Mouse (Mus musculus): ENCODE measurements around the gene Zfp111. TPM values are rescaled to one million over a fixed set of nuclear protein-coding genes. Genes with fewer than 3 reads are reported as not detected.

Gene Zfp111
- polyA plus RNA-seq, 1 experiment from 2014 or later = 12.8 TPM

DNA sequence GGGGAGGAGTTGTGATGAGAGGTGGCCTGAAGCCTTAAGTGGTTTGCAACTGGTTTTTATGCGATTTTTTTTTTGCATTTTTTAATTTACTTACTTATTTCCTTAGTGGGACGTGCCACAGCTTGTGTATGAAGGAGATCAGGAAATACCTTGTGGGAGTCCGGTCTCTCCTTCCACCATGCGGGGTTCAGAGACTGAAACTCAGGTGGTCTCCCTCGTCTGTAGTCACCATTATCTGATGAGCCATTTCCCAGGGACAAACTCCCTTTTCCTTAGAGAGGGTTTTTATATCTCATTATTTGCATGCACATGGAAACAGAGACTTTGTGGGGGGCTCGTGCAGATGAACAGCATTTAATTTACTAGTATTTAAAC, 35.9 kb downstream of the Zfp111 start:
- Histone ChIP-seq H3K27me3 (ENCODE audit: control insufficient read depth, insufficient read depth, low read length) (no peaks in the 10 kb centered on the region), H3K4me3 (ENCODE audit: low read depth, low read length) (peak overlapping the region; percentile 48), H3K27ac (replicated peaks; ENCODE audit: low read depth, low read length) (no peak overlapping the region), H3K4me1 (ENCODE audit: control insufficient read depth, insufficient read depth, low read length) (no peaks in the 10 kb centered on the region), H3K9me3 (ENCODE audit: control insufficient read depth, low read length) (no peaks in the 10 kb centered on the region; the same call in 1 of the 2 replicates), H3K4me2 (ENCODE audit: low read depth, severe bottlenecking) (peak overlapping the region; percentile 46), H3K9ac (ENCODE audit: low read length) (peak overlapping the region; percentile 79), H3K36me3 (ENCODE audit: control insufficient read depth, insufficient read depth, low read length) (no peaks in the 10 kb centered on the region)
- ATAC-seq (ENCODE audit: insufficient number of reproducible peaks, low FRiP score, low TSS enrichment, low read depth) (no peak), DNase-seq (ENCODE audit: low spot score) (no peak)
- WGBS = 61% methylated on average over 6 of the region's 6 CpGs

- no peaks in the 10 kb centered on the region for H3K36me3 ChIP-seq (ENCODE audit: control insufficient read depth, insufficient read depth, low read length)
- H3K9ac ChIP-seq (ENCODE audit: low read length) = peak within 1 kb of the TSS; percentile 79
- no peaks in the 10 kb centered on the region; the same call in 1 of the 2 replicates for H3K9me3 ChIP-seq (ENCODE audit: control insufficient read depth, low read length)
- peak within 1 kb of the TSS; percentile 46 for H3K4me2 ChIP-seq (ENCODE audit: low read depth, severe bottlenecking)
- H3K27me3 ChIP-seq (ENCODE audit: control insufficient read depth, insufficient read depth, low read length) = no peaks in the 10 kb centered on the region
- 14% methylated on average over 23 of the region's 23 CpGs for WGBS
- H3K4me1 ChIP-seq (ENCODE audit: control insufficient read depth, insufficient read depth, low read length) = no peaks in the 10 kb centered on the region
- H3K4me3 ChIP-seq (ENCODE audit: low read depth, low read length) = peak within 1 kb of the TSS; percentile 48
- H3K27ac ChIP-seq (replicated peaks; ENCODE audit: low read depth, low read length) = no peak within 1 kb of the TSS
- DNase-seq (ENCODE audit: low spot score) (peak; percentile 86), ATAC-seq (ENCODE audit: insufficient number of reproducible peaks, low FRiP score, low TSS enrichment, low read depth) (peak; percentile 90)
These were observed 36.5 kb downstream of the Zfp111 start, which contains the start of gene Zfp114 for GRCm38 (mm10) chr7:24174618-24175336. TSS of gene Zfp114 (plus strand) at chr7:24175060.

- Histone ChIP-seq H3K36me3 (ENCODE audit: control insufficient read depth, insufficient read depth, low read length) (no peaks in the 10 kb centered on the region), H3K4me3 (ENCODE audit: low read depth, low read length) (no peak overlapping the region), H3K27me3 (ENCODE audit: control insufficient read depth, insufficient read depth, low read length) (no peaks in the 10 kb centered on the region), H3K27ac (replicated peaks; ENCODE audit: low read depth, low read length) (no peak overlapping the region), H3K4me1 (ENCODE audit: control insufficient read depth, insufficient read depth, low read length) (no peaks in the 10 kb centered on the region), H3K9me3 (ENCODE audit: control insufficient read depth, low read length) (no peaks in the 10 kb centered on the region), H3K4me2 (ENCODE audit: low read depth, severe bottlenecking) (no peak overlapping the region), H3K9ac (ENCODE audit: low read length) (no peak overlapping the region)
- 76% methylated on average over 4 of the region's 4 CpGs for WGBS
- DNase-seq (ENCODE audit: low spot score) = no peak
- no peak for ATAC-seq (ENCODE audit: insufficient number of reproducible peaks, low FRiP score, low TSS enrichment, low read depth)
These were observed 39.1 kb downstream of the Zfp111 start for GRCm38 (mm10) chr7:24172191-24172590.

- H3K27me3 ChIP-seq (ENCODE audit: control insufficient read depth, insufficient read depth, low read length) = no peaks in the 10 kb centered on the region
- ATAC-seq (ENCODE audit: insufficient number of reproducible peaks, low FRiP score, low TSS enrichment, low read depth) = no peak
- 12% methylated on average over 1 of the region's 1 CpGs for WGBS
- no peak overlapping the region for H3K27ac ChIP-seq (replicated peaks; ENCODE audit: low read depth, low read length)
- no peak overlapping the region for H3K9ac ChIP-seq (ENCODE audit: low read length)
- no peaks in the 10 kb centered on the region for H3K4me1 ChIP-seq (ENCODE audit: control insufficient read depth, insufficient read depth, low read length)
- no peak overlapping the region for H3K4me3 ChIP-seq (ENCODE audit: low read depth, low read length)
- no peak overlapping the region for H3K4me2 ChIP-seq (ENCODE audit: low read depth, severe bottlenecking)
- H3K36me3 ChIP-seq (ENCODE audit: control insufficient read depth, insufficient read depth, low read length) = no peaks in the 10 kb centered on the region
- no peaks in the 10 kb centered on the region; the same call in 1 of the 2 replicates for H3K9me3 ChIP-seq (ENCODE audit: control insufficient read depth, low read length)
- DNase-seq (ENCODE audit: low spot score) = no peak
These were observed 58.0 kb downstream of the Zfp111 start for GRCm38 (mm10) chr7:24153272-24153671.

Other genes with a start within 250 kb of the Zfp111 start
- gene Vmn1r181, start 236.8 kb downstream of the Zfp111 start, polyA plus RNA-seq (2014; fragmentation: Nextera tagmentation; extraction: Ambion mirVana) = not detected in 2 replicates
- not detected in 2 replicates for gene V1rd19, start 209.8 kb downstream of the Zfp111 start, polyA plus RNA-seq (2014; fragmentation: Nextera tagmentation; extraction: Ambion mirVana)
- not detected in 2 replicates for gene Vmn1r183, start 158.2 kb downstream of the Zfp111 start, polyA plus RNA-seq (2014; fragmentation: Nextera tagmentation; extraction: Ambion mirVana)
- gene Zfp180, start 129.5 kb downstream of the Zfp111 start, polyA plus RNA-seq (2014; fragmentation: Nextera tagmentation; extraction: Ambion mirVana) = 30.7 and 30.9 TPM in 2 replicates
- gene Zfp112, start 99.1 kb downstream of the Zfp111 start, polyA plus RNA-seq (2014; fragmentation: Nextera tagmentation; extraction: Ambion mirVana) = 3.3 and 5.4 TPM in 2 replicates
- gene Zfp235, start 77.3 kb downstream of the Zfp111 start, polyA plus RNA-seq (2014; fragmentation: Nextera tagmentation; extraction: Ambion mirVana) = 18.4 and 18.5 TPM in 2 replicates
- 5.3 and 5.9 TPM in 2 replicates for gene Zfp114, start 36.4 kb downstream of the Zfp111 start, polyA plus RNA-seq (2014; fragmentation: Nextera tagmentation; extraction: Ambion mirVana)
- 4.9 and 5.8 TPM in 2 replicates for gene Zfp109, start 26.1 kb upstream of the Zfp111 start, polyA plus RNA-seq (2014; fragmentation: Nextera tagmentation; extraction: Ambion mirVana)
- 3.1 and 3.8 TPM in 2 replicates for gene Zfp108, start 43.4 kb upstream of the Zfp111 start, polyA plus RNA-seq (2014; fragmentation: Nextera tagmentation; extraction: Ambion mirVana)
- gene Zfp93, start 59.0 kb upstream of the Zfp111 start, polyA plus RNA-seq (2014; fragmentation: Nextera tagmentation; extraction: Ambion mirVana) = 10.4 and 10.6 TPM in 2 replicates
- 50.1 and 51.2 TPM in 2 replicates for gene Zfp61, start 89.8 kb upstream of the Zfp111 start, polyA plus RNA-seq (2014; fragmentation: Nextera tagmentation; extraction: Ambion mirVana)
- 13.2 and 14.2 TPM in 2 replicates for gene Zfp94, start 105.2 kb upstream of the Zfp111 start, polyA plus RNA-seq (2014; fragmentation: Nextera tagmentation; extraction: Ambion mirVana)
- gene Tescl, start 122.5 kb upstream of the Zfp111 start, polyA plus RNA-seq (2014; fragmentation: Nextera tagmentation; extraction: Ambion mirVana) = not detected in 2 replicates
- not detected in 2 replicates for gene Lypd5, start 137.8 kb upstream of the Zfp111 start, polyA plus RNA-seq (2014; fragmentation: Nextera tagmentation; extraction: Ambion mirVana)
- 2.6 and 2.7 TPM in 2 replicates for gene Kcnn4, start 158.8 kb upstream of the Zfp111 start, polyA plus RNA-seq (2014; fragmentation: Nextera tagmentation; extraction: Ambion mirVana)
- 20.2 and 22.1 TPM in 2 replicates for gene Smg9, start 188.2 kb upstream of the Zfp111 start, polyA plus RNA-seq (2014; fragmentation: Nextera tagmentation; extraction: Ambion mirVana)
- gene Irgc1, start 240.9 kb upstream of the Zfp111 start, polyA plus RNA-seq (2014; fragmentation: Nextera tagmentation; extraction: Ambion mirVana) = not detected in 2 replicates